Mouse (Mus musculus): ENCODE measurements at regions not wholly inside any gene's neighbourhood (a gene's known extent, or its start where the extent isn't known, plus 50 kb on each side); places are given as distances from the start of the nearest gene placed in this dataset.

GRCm38 (mm10) chr13:119326877-119327625, 101.3 kb upstream of the Paip1 start:
- 82% methylated on average over 5 of the region's 5 CpGs for WGBS
- no peak overlapping the region for H3K4me3 ChIP-seq (replicated peaks; ENCODE audit: low read length)
- no peaks in the 10 kb centered on the region for H3K9me3 ChIP-seq (ENCODE audit: control insufficient read depth, low read length)
- H3K27me3 ChIP-seq (replicated peaks; ENCODE audit: control insufficient read depth, insufficient read depth, low read length) = no peaks in the 10 kb centered on the region
- no peak overlapping the region for H3K9ac ChIP-seq (replicated peaks; ENCODE audit: low read depth, low read length)
- no peaks in the 10 kb centered on the region for H3K36me3 ChIP-seq (ENCODE audit: control insufficient read depth, insufficient read depth)
- H3K27ac ChIP-seq (ENCODE audit: low read length) = no peak overlapping the region
- no peak for ATAC-seq
- no peaks in the 10 kb centered on the region for H3K4me1 ChIP-seq (replicated peaks; ENCODE audit: control insufficient read depth, insufficient read depth, low read length)
- no peak overlapping the region for H3K4me2 ChIP-seq (ENCODE audit: low read length)

DNA sequence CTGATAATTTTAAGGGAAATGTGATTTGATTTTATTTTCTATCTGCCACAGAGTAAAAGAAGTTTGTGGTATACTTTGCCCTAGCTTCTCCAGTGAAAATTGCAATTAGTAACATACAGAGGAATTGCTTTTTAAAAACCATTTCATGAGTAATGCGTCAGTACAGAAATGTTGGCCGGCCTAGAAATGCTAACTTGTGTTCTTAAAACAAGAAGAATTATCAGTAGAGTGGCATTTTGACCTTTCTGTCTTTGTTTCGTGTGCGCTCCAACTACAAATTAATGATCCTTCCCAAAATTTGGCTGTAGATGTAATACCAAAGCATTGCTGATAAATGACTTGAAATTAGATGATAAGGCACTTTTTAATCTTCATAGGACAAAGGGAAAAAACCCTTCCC, 99.7 kb upstream of the Paip1 start:
- no peak overlapping the region for H3K4me2 ChIP-seq (ENCODE audit: low read length)

DNA sequence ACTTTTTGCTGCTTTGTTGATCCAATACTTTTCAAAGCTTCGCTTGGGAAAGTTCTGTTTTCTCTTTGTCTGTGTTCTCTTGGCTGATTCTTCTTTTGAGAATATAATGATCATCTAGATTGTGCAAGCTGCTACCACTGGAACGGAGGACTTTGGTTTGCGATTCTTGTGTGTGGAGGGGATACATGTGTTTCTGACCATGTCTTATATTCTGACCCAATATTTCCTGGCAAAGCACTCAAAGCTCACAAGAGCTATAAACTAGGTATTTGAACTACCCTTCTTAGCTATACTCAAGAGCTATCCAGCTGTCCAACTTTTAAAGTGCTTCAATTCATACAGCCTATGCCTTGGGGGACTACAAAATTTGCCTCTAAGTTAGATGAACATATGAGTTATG, 96.6 kb upstream of the Paip1 start:
- 96% methylated on average over 3 of the region's 3 CpGs for WGBS
- no peak for ATAC-seq
- Histone ChIP-seq H3K4me3 (replicated peaks; ENCODE audit: low read length) (no peak overlapping the region), H3K27ac (ENCODE audit: low read length) (no peak overlapping the region), H3K4me2 (ENCODE audit: low read length) (no peak overlapping the region), H3K36me3 (ENCODE audit: control insufficient read depth, insufficient read depth) (peaks cover 10% of the 10 kb centered on the region), H3K4me1 (replicated peaks; ENCODE audit: control insufficient read depth, insufficient read depth, low read length) (no peaks in the 10 kb centered on the region), H3K9ac (replicated peaks; ENCODE audit: low read depth, low read length) (no peak overlapping the region), H3K9me3 (ENCODE audit: control insufficient read depth, low read length) (no peaks in the 10 kb centered on the region), H3K27me3 (replicated peaks; ENCODE audit: control insufficient read depth, insufficient read depth, low read length) (no peaks in the 10 kb centered on the region)

More for the DNA sequence above, 99.7 kb upstream of the Paip1 start:
- no peak overlapping the region for H3K4me3 ChIP-seq (replicated peaks; ENCODE audit: low read length)
- no peak overlapping the region for H3K9ac ChIP-seq (replicated peaks; ENCODE audit: low read depth, low read length)
- no peak overlapping the region for H3K27ac ChIP-seq (ENCODE audit: low read length)
- ATAC-seq = no peak
- no peaks in the 10 kb centered on the region for H3K36me3 ChIP-seq (ENCODE audit: control insufficient read depth, insufficient read depth)
- H3K9me3 ChIP-seq (ENCODE audit: control insufficient read depth, low read length) = no peaks in the 10 kb centered on the region
- 95% methylated on average over 4 of the region's 4 CpGs for WGBS
- no peaks in the 10 kb centered on the region for H3K4me1 ChIP-seq (replicated peaks; ENCODE audit: control insufficient read depth, insufficient read depth, low read length)
- no peaks in the 10 kb centered on the region for H3K27me3 ChIP-seq (replicated peaks; ENCODE audit: control insufficient read depth, insufficient read depth, low read length)

DNA sequence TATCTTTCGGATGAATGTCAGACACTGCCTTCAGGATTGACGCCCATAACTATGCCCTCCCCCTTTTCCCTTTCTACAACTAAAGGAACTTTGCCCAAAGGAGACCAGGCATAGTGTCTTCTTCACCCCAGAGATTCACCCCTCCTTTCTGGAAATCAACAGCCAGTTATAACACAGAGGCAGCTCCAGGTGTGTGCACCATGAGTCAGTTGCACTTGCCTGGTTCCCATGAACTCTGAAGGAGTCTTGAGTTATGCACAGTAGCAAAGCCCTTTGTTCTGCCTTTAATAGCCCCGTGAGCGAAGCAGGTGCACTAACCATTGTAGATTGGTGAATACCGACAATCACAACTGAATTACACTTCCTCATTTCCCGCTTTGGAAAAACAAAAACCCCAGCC, 94.5 kb upstream of the Paip1 start:
- Histone ChIP-seq H3K36me3 (ENCODE audit: control insufficient read depth, insufficient read depth) (peaks cover 17% of the 10 kb centered on the region), H3K27ac (ENCODE audit: low read length) (no peak overlapping the region), H3K9me3 (ENCODE audit: control insufficient read depth, low read length) (no peaks in the 10 kb centered on the region), H3K4me1 (replicated peaks; ENCODE audit: control insufficient read depth, insufficient read depth, low read length) (no peaks in the 10 kb centered on the region), H3K27me3 (replicated peaks; ENCODE audit: control insufficient read depth, insufficient read depth, low read length) (no peaks in the 10 kb centered on the region), H3K4me3 (replicated peaks; ENCODE audit: low read length) (no peak overlapping the region), H3K4me2 (ENCODE audit: low read length) (no peak overlapping the region), H3K9ac (replicated peaks; ENCODE audit: low read depth, low read length) (no peak overlapping the region)
- WGBS = 62% methylated on average over 6 of the region's 6 CpGs
- ATAC-seq = no peak

DNA sequence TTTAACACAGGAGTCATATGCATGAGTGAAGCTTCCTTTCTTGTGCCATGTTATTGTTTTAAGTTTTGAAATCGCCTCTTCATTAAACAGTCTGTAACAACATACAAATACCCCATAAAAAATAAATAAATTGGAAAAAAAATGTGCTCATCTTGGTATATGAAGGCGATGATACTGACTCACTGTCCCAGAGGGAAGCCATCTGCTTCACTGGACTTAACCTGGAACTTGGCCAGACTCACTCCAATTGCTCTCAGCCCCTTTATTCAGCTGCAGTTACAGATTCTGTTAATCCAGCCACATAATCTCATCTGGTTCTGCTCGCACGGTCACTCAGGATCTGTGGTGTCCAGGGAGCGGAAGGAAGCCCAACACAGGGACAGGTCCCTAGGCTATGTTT, 90.5 kb upstream of the Paip1 start:
- Histone ChIP-seq H3K36me3 (ENCODE audit: control insufficient read depth, insufficient read depth) (peaks cover 17% of the 10 kb centered on the region), H3K4me2 (ENCODE audit: low read length) (no peak overlapping the region), H3K27me3 (replicated peaks; ENCODE audit: control insufficient read depth, insufficient read depth, low read length) (no peaks in the 10 kb centered on the region), H3K9me3 (ENCODE audit: control insufficient read depth, low read length) (no peaks in the 10 kb centered on the region), H3K9ac (replicated peaks; ENCODE audit: low read depth, low read length) (no peak overlapping the region), H3K4me1 (replicated peaks; ENCODE audit: control insufficient read depth, insufficient read depth, low read length) (no peaks in the 10 kb centered on the region), H3K4me3 (replicated peaks; ENCODE audit: low read length) (no peak overlapping the region), H3K27ac (ENCODE audit: low read length) (no peak overlapping the region)
- WGBS = 81% methylated on average over 5 of the region's 5 CpGs
- ATAC-seq = no peak

GRCm38 (mm10) chr13:119339016-119339415, 89.4 kb upstream of the Paip1 start:
- 62% methylated on average over 5 of the region's 5 CpGs for WGBS
- Histone ChIP-seq H3K4me2 (ENCODE audit: low read length) (no peak overlapping the region), H3K9ac (replicated peaks; ENCODE audit: low read depth, low read length) (no peak overlapping the region), H3K9me3 (ENCODE audit: control insufficient read depth, low read length) (no peaks in the 10 kb centered on the region), H3K36me3 (ENCODE audit: control insufficient read depth, insufficient read depth) (peaks cover 17% of the 10 kb centered on the region), H3K4me3 (replicated peaks; ENCODE audit: low read length) (no peak overlapping the region), H3K4me1 (replicated peaks; ENCODE audit: control insufficient read depth, insufficient read depth, low read length) (no peaks in the 10 kb centered on the region), H3K27me3 (replicated peaks; ENCODE audit: control insufficient read depth, insufficient read depth, low read length) (no peaks in the 10 kb centered on the region), H3K27ac (ENCODE audit: low read length) (no peak overlapping the region)
- no peak for ATAC-seq

DNA sequence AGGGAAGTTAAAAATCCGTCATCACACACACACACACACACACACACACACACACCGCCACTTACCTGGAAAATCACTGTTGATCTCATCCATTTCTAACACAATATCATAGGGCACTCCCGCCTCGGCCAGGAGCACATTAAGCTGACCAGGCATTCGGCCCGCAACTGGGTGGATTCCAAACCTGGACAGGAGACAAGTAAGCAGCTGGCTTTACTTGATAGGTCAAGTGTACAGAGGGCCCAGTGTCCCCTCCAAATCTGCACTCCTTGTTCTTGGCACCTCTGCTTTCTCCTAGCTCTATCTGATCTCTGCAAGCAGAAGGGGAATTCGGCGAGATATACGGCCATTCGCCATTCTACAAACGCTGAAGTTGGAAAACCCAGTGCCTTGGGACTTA, 88.6 kb upstream of the Paip1 start:
- Histone ChIP-seq H3K4me2 (ENCODE audit: low read length) (no peak overlapping the region), H3K9me3 (ENCODE audit: control insufficient read depth, low read length) (no peaks in the 10 kb centered on the region), H3K36me3 (ENCODE audit: control insufficient read depth, insufficient read depth) (peaks cover 16% of the 10 kb centered on the region), H3K4me3 (replicated peaks; ENCODE audit: low read length) (no peak overlapping the region), H3K4me1 (replicated peaks; ENCODE audit: control insufficient read depth, insufficient read depth, low read length) (no peaks in the 10 kb centered on the region), H3K9ac (replicated peaks; ENCODE audit: low read depth, low read length) (no peak overlapping the region), H3K27me3 (replicated peaks; ENCODE audit: control insufficient read depth, insufficient read depth, low read length) (no peaks in the 10 kb centered on the region), H3K27ac (ENCODE audit: low read length) (no peak overlapping the region)
- ATAC-seq = no peak
- WGBS = 94% methylated on average over 11 of the region's 11 CpGs

GRCm38 (mm10) chr13:119341833-119342232, 86.6 kb upstream of the Paip1 start:
- H3K9me3 ChIP-seq (ENCODE audit: control insufficient read depth, low read length) = no peaks in the 10 kb centered on the region
- ATAC-seq = no peak
- no peak overlapping the region for H3K27ac ChIP-seq (ENCODE audit: low read length)
- no peak overlapping the region for H3K4me2 ChIP-seq (ENCODE audit: low read length)
- WGBS = 25% methylated on average over 2 of the region's 2 CpGs
- H3K9ac ChIP-seq (replicated peaks; ENCODE audit: low read depth, low read length) = no peak overlapping the region
- no peaks in the 10 kb centered on the region for H3K4me1 ChIP-seq (replicated peaks; ENCODE audit: control insufficient read depth, insufficient read depth, low read length)
- H3K4me3 ChIP-seq (replicated peaks; ENCODE audit: low read length) = no peak overlapping the region
- H3K36me3 ChIP-seq (ENCODE audit: control insufficient read depth, insufficient read depth) = peaks cover 9% of the 10 kb centered on the region
- no peaks in the 10 kb centered on the region for H3K27me3 ChIP-seq (replicated peaks; ENCODE audit: control insufficient read depth, insufficient read depth, low read length)

DNA sequence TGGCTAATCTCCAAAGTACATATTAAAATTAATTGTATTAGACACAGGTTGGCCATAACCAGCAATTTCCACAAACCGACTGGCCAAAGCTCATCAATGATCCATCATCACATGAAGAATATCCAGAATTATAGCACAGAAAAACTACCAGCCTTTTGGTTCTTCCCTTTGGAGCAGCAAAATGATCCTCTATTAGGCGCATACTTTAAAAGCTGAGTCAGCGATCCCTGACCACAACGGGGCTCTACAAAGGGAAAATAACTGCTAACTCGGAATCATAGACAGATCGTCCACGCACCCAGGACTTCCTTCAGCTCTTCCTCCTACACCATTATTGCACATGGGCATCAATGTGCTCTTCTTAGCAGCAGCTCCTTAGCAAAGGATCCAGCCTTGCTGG, 85.6 kb upstream of the Paip1 start:
- Histone ChIP-seq H3K27me3 (replicated peaks; ENCODE audit: control insufficient read depth, insufficient read depth, low read length) (no peaks in the 10 kb centered on the region), H3K9ac (replicated peaks; ENCODE audit: low read depth, low read length) (no peak overlapping the region), H3K4me3 (replicated peaks; ENCODE audit: low read length) (no peak overlapping the region), H3K27ac (ENCODE audit: low read length) (no peak overlapping the region), H3K36me3 (ENCODE audit: control insufficient read depth, insufficient read depth) (peaks cover 6% of the 10 kb centered on the region), H3K4me1 (replicated peaks; ENCODE audit: control insufficient read depth, insufficient read depth, low read length) (no peaks in the 10 kb centered on the region), H3K4me2 (ENCODE audit: low read length) (no peak overlapping the region), H3K9me3 (ENCODE audit: control insufficient read depth, low read length) (no peaks in the 10 kb centered on the region)
- 94% methylated on average over 7 of the region's 7 CpGs for WGBS
- no peak for ATAC-seq

- H3K27me3 ChIP-seq (replicated peaks; ENCODE audit: control insufficient read depth, insufficient read depth, low read length) = no peaks in the 10 kb centered on the region
- H3K36me3 ChIP-seq (ENCODE audit: control insufficient read depth, insufficient read depth) = 0 out of 2 replicates have a peak, but pooled peaks cover 2% of the 10 kb centered on the region
- H3K4me3 ChIP-seq (replicated peaks; ENCODE audit: low read length) = no peak overlapping the region
- H3K4me2 ChIP-seq (ENCODE audit: low read length) = no peak overlapping the region
- WGBS = 90% methylated on average over 3 of the region's 3 CpGs
- H3K9ac ChIP-seq (replicated peaks; ENCODE audit: low read depth, low read length) = no peak overlapping the region
- no peaks in the 10 kb centered on the region for H3K9me3 ChIP-seq (ENCODE audit: control insufficient read depth, low read length)
- no peak for ATAC-seq
- H3K27ac ChIP-seq (ENCODE audit: low read length) = no peak overlapping the region
- H3K4me1 ChIP-seq (replicated peaks; ENCODE audit: control insufficient read depth, insufficient read depth, low read length) = 0 out of 2 replicates have a peak, but pooled peaks cover 4% of the 10 kb centered on the region
These were observed 80.4 kb upstream of the Paip1 start for GRCm38 (mm10) chr13:119347988-119348387.

Measured in forebrain, embryonic 16.5 days (tissue).